Mouse (Mus musculus) kidney, postnatal 10 days (tissue): Measurements from ENCODE around the gene 4933427D14Rik.

Experiments used
- DNase-seq: peaks from one replicate; pipeline ENCODE4 v3.0.0; 2021; ENCODE audit warnings: mixed read lengths

The 4933427D14Rik gene

GRCm38 (mm10) chr11:72207204-72207833 is at the start of gene 4933427D14Rik, which contains the start of gene Txndc17:
Gene 4933427D14Rik (minus strand): TSS chr11:72207459.
Gene Txndc17 (plus strand): TSS chr11:72207547.
- peak; percentile 94 for DNase-seq

- DNase-seq = no peak
Observed at GRCm38 (mm10) chr11:72256441-72256840, 49.2 kb upstream of the 4933427D14Rik start.

- DNase-seq = no peak
Observed at GRCm38 (mm10) chr11:72255629-72256028, 48.4 kb upstream of the 4933427D14Rik start.

- DNase-seq = no peak
Observed at GRCm38 (mm10) chr11:72245196-72245753, 38.0 kb upstream of the 4933427D14Rik start.

- no peak for DNase-seq
Observed at GRCm38 (mm10) chr11:72240062-72240860, 33.0 kb upstream of the 4933427D14Rik start.

- no peak for DNase-seq
Observed at GRCm38 (mm10) chr11:72234013-72234412, 26.8 kb upstream of the 4933427D14Rik start.

GRCm38 (mm10) chr11:72232991-72233390 is 25.7 kb upstream of the 4933427D14Rik start:
- no peak for DNase-seq

- DNase-seq = no peak
Observed at GRCm38 (mm10) chr11:72232068-72232467, 24.8 kb upstream of the 4933427D14Rik start.

- no peak for DNase-seq
Observed at GRCm38 (mm10) chr11:72228513-72228912, 21.3 kb upstream of the 4933427D14Rik start.

- DNase-seq = no peak
Observed at GRCm38 (mm10) chr11:72226901-72227300, 19.6 kb upstream of the 4933427D14Rik start.

- DNase-seq = no peak
Observed at GRCm38 (mm10) chr11:72226020-72226791, 18.9 kb upstream of the 4933427D14Rik start.

GRCm38 (mm10) chr11:72224865-72225264 is 17.6 kb upstream of the 4933427D14Rik start:
- DNase-seq = peak; percentile 88

- DNase-seq = no peak
Observed at GRCm38 (mm10) chr11:72223414-72223813, 16.2 kb upstream of the 4933427D14Rik start.

- DNase-seq = peak; percentile 82
Observed at GRCm38 (mm10) chr11:72221278-72221677, 14.0 kb upstream of the 4933427D14Rik start.

GRCm38 (mm10) chr11:72217116-72217515 is 9.9 kb upstream of the 4933427D14Rik start:
- no peak for DNase-seq

- peak; percentile 87 for DNase-seq
Observed at GRCm38 (mm10) chr11:72215410-72215797, 8.1 kb upstream of the 4933427D14Rik start, which contains the start of gene Med31. Gene Med31 (minus strand): TSS chr11:72215592.

GRCm38 (mm10) chr11:72214591-72215409 is 7.5 kb upstream of the 4933427D14Rik start:
- peak; percentile 97 for DNase-seq

- peak; percentile 30 for DNase-seq
Observed at GRCm38 (mm10) chr11:72207834-72208377, 647 bp upstream of the 4933427D14Rik start.

- DNase-seq = no peak
Observed at GRCm38 (mm10) chr11:72206341-72207203, 687 bp downstream of the 4933427D14Rik start, which contains the start of gene Gm43951. Gene Gm43951 (minus strand): TSS chr11:72206840.

- no peak for DNase-seq
Observed at GRCm38 (mm10) chr11:72205256-72205655, 2.0 kb downstream of the 4933427D14Rik start.
